Mouse (Mus musculus) megakaryocyte-erythroid progenitor cell, adult 5-6 weeks (primary cell): ENCODE results near the gene Gstp1. TPM values are rescaled to one million over a fixed set of nuclear protein-coding genes. Genes with fewer than 3 reads are reported as not detected.
"Not testable (repeated sequence)": the region's sequence is repeated elsewhere in the genome, so short reads cannot be mapped to it uniquely, and the experiment has no call there.

ENCODE experiments used
- ATAC-seq: replicated peaks from 2 replicates; pipeline ENCODE4 v1.8.0; 2016; ENCODE audit warnings: mild to moderate bottlenecking, inconsistent platforms; ENCODE audit not compliant: severe bottlenecking, poor library complexity, low FRiP score, low TSS enrichment
- total RNA-seq, 2 experiments: library from RNA; stranded (forward) in 1 of 2; stranded (reverse) in 1 of 2; fragments of 200-1000, 215-1000 nt in 1 of 2; fragments of >200 nt in 1 of 2; fragmentation: Nextera tagmentation in 1 of 2; gene quantifications; 2 replicates each; pipeline ENCODE4 v1.2.3; 2014 to 2017

Gstp1 gene
- total RNA-seq (2014; fragmentation: Nextera tagmentation) (623 and 805 TPM in 2 replicates), total RNA-seq (2017) (123 and 220 TPM in 2 replicates)

DNA sequence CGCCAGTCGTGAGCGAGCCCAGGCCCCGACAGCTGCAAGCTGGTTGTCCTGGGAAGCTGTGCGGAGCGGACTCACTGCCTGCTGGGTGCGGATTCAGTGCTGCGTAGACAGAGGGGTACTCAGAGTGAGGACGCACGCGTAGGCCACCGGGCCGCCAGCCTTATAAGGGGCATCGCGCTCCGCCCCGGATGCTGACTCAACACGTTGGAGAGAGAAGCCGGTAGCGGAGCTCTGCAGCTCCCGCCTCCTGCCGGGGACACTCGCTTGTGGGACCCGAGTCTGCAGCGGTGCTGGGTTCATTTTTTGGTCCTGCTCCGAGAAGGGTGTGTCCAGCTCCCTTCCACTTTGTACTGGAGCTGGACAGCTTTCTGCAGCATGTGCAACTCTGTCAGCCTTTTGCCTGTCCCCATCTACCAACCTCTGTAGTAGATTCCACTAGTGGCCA is at the start of gene Gstp1:
Gstp1 (minus strand) TSS at position 198 of the 445 bp plus-strand sequence.
- ATAC-seq = peak; percentile 94

DNA sequence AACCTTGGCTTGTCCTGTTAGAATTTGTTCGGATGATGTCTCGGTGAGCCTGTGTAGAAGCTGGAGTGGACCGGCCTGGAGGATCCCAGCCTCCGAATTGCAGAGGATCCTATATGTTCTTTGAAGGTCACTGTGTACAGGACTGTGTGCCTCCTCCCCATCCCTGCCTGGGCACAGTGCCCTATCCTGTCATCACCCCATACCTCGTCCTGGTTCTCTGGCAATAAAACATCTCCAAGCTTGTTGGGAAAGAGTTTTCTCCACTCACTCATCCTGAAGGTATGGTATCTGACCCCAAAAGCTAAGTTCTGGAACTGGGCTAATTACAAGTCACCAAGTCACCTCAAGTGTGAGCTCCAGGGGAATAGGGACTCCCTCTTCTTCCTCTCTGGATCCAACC is 49.3 kb upstream of the Gstp1 start:
- no peak for ATAC-seq

DNA sequence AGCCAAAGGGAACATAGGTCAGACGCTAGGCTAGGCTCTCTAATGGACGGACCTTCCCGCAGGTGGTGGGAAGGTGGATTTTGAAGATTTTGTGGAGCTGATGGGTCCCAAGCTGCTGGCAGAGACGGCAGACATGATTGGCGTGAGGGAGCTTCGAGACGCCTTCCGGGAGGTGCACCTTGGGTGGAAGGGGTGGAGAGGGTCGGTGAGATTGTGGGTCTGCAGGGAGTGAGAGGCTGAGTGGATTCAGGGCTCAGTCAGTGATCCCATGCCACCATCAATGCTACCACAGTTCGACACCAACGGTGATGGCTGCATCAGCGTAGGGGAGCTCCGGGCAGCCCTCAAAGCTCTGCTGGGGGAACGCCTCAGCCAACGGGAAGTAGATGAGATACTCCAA is 48.4 kb upstream of the Gstp1 start:
- ATAC-seq = no peak

DNA sequence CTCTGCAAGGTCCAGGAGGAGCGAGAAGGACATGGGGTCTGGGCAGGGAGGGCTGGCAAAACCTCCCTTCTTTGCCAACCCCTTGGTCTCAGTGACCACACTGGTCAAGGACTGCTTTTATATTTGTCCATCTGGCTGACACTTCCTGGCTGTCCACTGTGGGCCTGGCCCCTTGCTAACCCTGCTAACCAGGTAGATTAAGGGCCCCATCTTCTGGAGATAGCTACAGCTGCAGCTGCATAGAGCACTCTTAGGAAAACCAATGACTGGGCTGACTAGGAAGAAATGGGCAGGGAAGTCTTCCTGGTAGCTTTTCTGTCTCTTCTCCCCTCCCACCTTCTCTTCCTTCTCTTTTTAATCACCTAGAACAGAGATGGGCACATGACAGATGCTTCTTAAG is 47.2 kb upstream of the Gstp1 start:
- no peak for ATAC-seq

DNA sequence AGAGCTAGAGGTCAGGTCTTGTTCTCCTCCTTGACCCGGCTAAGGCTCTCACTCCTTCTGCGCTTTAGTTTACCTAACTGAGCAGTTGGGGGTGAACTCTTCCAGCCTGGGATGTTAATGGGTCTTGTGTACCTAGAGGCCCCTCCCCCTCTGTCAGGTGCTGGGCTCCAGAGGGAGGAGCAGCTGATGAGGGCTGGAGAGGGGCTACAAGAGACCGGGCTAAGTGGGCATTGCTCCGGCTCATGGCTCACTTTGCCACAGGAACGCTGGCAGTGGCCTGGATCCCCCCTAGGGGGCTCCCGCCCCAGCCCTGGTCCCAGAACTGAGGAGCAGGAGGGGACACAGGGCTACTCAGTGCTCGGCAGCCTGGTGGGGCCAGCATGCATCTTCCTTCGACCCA is 46.0 kb upstream of the Gstp1 start:
- ATAC-seq = no peak

DNA sequence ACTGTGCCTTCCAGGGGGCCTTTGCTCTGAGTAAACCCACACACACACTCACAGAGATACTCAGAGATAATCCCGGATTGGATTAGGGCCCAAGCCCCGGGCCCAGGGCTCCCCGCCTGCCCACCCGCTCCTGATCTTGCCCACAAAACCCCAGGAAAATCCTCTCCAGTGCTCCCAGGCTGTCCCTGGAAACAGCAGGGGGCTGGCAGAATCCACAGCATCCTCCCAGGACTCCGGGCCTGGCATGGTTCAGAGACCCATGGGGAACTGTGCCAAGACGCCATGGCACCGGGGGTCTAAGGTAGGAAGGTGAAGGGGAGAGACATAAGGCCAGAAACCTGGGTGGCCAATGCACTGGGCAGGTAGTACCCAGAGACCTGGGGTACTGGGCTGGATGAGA is 45.5 kb upstream of the Gstp1 start:
- no peak for ATAC-seq

DNA sequence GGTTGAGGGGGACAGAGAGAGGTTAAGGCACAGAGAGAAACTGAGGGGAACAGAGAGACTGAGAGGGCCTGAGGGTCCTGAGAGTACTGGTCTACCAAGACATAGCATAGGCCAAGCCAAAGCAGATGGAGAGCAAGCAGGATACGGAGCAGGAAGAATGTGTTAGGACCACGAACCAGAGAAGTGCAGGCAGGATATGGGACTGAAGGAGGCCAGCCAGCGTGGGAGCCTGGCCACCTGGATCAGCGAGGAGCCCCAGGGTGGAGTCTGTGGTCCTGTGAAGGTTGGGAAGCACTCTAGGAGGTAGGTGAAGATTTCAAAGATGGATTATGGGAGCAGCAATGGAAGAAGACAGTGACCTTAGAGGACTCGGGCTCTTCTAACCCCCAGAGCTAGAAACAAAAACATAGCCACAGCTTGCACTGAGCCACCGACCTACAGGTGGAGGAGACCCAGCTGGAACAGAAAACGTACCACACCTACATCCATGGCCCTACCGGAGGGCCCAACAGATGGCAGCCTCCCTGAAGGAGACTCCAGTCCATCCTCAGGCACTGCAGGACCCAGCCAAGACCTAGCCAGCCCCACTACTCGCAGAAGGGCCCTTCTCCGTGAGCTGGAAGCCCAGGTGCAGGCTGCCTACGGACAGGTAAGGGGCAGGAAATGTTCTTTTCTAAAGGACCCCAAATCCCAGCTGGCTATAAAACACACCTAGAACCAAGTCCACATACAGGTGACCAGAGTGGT is 44.6 kb upstream of the Gstp1 start:
- ATAC-seq = no peak

DNA sequence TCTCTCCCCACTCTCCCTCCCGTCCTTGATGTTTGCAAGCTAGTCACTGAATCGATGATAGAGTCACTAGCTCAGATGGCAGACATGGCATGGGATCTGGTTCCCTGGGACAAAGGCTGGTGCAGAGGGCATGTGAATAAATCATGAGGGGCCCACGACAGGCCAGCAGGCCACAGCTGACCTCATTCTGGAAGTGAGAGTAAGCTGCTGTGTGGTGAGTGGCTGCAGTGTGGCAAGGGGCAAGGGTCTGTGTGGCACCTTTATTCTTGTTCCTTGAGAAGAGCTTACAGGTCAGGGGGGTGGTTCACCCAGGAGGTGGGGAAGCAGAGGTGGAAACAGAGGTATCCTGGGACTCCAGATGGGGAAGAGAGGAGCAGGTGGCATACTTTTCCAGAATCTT is 43.6 kb upstream of the Gstp1 start, which contains the start of gene Cabp2:
Cabp2 (plus strand) TSS at position 185 of the 400 bp plus-strand sequence.
- no peak for ATAC-seq

DNA sequence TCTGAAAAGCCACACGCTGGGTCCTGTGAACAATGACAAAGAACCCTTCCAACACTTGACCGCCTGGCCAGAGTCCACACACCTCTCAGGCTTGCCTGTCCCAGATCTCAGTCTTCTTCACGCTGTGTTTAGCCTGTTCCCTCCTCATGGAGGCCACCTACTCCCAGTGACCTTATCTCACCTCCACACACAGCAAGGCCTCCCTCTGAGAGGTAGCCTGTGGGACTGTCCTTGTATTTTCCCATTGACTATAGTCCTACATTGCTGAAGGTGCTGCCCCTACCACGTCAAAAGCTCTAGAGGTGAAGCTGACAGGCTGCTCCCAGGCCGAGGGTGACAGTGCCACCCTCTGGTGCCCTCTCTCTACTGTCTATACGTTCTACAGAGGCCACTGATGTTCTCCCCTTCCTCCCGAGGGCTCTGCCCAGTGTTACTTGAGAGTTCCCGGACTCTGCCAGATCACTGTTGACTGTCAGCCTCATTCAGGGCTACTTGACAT is 42.8 kb upstream of the Gstp1 start:
- ATAC-seq = peak; percentile 66

DNA sequence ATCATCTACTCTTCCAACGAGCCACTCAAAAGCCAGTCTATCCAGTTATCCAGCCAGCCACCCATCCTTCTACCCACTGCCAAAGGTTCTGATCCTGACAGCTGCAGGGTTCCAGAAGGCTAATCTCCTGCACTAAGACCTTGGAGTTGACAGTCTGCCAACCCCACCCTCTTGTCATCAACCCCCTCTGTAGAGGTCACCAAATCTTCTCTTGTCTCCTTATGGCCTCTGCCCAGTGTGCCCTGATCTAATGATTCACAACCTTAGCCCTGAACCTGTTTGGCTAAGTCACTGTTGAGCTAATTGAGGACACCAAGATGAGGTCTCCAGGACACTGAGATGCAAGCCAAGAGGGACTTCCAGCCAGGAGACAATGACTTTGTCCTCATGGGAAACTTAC is 41.8 kb upstream of the Gstp1 start:
- peak; percentile 70 for ATAC-seq

DNA sequence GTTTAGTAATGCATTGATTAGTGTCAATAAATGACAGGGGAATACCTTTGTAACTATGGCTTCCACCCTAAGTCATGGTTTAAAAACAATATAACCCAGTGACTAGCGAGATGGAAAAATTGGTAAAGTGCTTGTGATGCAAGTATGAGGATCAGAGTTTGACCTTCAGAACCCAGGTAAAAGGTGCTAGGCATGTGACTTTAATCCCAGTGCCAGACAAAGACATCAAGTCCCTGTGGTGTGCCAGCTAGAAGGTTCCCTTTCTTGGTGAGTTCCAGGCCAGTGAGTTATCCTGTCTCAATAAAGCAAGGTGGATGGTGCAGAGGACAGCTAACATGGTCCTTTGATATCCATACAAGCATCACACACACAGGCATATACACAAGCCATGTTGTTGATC is 37.7 kb upstream of the Gstp1 start:
- no peak for ATAC-seq

DNA sequence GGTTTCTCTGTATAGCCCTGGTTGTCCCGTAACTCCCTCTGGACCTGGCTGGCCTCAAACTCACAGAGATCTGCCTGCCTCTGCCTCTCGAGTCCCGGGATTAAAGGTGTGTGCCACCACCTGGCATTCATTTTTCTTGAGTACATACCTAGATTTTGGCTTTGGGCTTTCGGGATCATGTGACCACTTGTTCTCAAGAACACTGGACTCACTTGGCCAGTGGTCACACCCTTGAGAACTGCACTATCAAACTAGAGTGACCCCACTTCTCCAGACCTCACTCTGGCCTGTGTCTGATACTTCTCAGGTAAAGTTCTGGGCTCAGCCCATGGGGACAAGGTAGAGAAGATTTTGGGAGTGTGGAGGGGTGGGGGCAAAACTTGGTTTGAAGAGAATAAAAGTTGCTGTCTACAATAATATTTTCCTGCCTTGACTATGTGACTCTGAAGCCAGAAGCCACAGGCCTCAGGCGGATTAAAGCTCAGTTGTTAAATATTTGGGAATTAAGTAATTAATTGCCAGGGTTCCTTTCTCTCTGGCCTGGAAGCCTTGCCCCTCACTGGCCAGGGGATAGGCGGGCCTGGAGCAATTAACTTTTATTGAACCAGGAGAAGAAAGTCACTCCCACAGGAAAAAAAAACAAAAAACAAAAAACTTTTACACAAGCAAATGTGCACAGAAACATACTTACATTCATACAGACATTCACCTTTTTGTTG is 35.1 kb upstream of the Gstp1 start:
- no peak for ATAC-seq

DNA sequence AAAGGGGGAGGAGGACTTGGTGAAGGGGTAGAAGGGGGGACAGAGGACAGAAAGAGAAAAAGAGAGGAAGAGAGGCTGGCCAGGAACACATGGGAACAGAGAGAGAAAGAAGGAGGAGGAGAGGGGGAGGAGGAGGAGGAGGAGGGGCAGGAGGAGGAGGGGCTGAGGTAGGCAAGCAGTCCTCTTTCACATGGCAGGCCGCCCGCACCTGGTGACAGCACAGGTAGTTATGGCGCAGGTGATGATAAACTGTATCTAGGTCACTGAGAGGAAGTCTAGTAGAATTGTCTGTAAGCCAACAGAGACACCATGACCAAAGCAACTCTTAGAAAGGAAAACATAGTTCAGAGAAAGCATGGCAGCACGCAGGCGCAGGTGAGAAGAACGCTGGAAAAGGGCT is 33.6 kb upstream of the Gstp1 start:
- ATAC-seq = no peak

DNA sequence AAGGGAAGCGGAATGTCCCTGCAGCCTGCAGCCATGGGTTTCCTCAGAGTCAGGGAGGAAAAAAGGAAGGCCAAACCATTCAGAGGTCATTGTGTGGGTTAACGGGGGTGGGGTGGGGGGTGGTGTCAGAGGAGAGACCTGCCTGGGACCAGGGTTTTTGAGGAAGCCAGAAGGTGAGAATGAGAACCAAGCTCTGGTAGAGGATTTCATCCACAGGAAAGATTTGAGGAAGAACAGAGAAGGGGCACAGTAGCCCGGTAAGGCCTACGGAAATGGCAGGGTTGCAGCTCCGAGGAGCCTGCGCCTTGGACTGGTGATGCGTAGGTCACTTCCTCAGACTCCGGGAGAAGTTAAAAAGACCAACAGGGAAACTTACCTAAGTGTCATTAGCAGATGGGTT is 33.0 kb upstream of the Gstp1 start:
- no peak for ATAC-seq

DNA sequence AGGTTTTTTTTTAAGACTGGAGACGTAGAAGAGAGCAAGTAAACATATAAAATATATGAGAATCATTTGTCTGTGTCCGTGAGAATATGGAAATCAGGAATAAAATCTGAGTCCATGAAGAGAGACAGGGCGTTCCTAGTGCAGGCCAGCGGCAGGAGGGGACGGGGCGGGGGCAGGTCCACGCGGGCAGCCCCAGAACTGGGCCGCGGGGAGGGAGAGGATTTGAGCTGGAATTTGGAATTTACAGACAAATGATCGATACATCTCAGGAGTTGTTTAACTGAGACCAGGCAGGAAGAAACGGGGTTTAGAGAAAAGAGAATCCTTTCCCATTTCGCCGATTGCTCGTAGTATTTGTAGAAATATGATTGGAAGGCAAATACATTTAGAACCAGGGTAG is 32.5 kb upstream of the Gstp1 start:
- no peak for ATAC-seq

DNA sequence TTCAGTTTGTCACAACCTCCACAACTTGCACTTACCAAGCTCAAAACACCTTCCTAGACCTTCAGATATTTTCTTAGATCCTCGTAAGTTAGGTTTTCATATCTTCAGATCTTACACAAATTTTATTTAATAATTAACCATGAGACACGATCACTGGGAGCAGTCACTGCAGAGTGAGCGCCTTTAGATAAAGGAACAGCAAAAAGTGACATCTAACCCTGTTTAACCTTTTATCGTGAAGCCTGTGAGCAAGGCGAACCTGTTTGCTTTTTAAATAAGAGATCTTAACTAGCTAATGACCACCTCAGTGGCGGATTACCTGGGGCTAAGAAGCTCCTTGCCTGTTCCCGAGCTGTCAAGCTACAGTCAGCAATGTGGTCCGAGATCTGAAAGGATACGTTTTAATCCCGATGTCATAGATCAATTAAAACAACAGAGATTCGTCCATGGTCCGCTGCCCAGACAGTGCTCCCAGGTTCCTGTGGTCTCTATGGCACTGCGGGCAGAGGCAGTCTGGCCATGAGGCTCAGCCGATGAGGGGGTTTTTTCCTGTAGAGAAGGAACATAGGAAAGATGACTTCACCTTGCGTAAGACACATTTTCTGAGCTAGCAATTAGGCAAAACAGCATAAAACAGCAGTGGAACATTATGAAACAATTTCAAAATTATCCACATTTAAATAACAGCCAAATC is 31.1 kb upstream of the Gstp1 start:
- ATAC-seq = no peak

DNA sequence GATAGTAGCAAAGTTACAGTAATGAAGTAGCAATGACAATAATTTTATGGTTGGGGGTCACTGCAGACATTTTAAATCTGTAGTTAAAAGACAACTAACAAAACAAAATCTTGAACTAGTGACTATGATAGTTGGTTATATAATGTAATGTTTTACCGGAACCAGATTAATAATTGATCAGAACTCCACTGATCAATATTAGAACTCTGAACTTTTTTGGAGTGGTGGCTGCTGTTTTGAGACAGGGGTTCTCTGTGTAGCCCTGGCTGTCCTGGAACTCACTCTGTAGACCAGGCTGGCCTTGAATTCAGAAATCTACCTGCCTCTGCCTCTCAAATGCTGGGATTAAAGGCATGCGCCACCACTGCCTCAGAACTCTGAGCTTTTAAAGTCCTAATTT is 30.5 kb upstream of the Gstp1 start:
- not testable (repeated sequence) for ATAC-seq

DNA sequence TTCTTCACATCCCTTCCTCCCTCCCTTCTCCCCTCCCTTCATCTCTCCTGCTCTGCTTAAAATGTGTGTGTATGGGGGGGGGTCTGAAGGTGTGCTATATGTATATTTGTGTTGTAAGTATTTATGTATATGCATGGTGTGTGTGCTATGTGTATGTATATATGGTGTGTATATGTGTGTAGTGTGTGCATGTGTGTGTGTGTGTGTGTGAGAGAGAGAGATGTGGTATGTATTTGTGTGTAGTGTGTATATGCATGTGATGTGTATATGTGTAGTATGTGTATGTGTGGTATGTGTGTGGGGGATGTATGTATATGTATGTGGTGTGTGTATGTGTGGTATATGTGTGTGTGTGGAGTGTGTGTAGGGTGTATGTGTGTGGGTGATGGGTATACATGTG is 29.1 kb upstream of the Gstp1 start:
- ATAC-seq = no peak

DNA sequence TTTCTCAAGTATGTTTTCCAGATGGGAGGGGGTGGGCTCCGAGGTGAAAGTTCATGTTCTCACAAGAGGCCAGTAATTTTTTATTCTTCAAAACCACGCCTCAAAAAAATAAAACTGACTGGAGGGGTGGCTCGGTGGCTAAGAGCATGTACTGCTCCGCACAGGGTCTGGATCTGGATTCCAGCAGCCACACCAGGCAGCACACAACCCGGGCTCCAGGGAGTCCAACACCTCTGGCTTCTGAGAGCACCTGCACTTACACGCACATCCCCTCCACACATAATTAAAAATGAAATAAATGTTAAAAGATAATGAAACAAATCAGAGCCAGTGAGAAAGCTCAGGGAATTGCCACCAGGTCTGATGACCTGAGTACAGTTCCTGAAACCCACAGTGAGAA is 28.5 kb upstream of the Gstp1 start:
- ATAC-seq = no peak

DNA sequence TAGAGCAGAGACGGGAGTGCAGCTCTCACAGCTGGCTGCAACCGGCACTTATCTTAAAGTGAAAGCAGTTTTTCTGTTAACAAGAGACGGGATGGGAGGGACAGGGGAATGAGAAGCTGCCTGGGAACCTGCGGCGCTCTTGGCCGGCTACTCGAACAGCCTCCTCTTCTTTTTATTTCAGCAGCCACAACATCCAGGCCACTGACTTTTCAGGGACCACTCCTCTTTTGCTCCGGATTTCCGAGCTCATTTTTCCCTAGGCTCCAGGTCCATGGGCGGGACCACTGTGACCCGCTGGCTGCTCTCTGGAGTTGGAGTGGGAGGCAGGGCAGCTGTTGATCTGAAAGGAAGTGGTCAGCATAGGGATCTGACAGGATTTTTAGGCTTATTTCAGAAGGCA is 26.7 kb upstream of the Gstp1 start:
- ATAC-seq = not testable (repeated sequence)
